Mouse (Mus musculus): Measurements from ENCODE around the gene Iqgap3.

DNA sequence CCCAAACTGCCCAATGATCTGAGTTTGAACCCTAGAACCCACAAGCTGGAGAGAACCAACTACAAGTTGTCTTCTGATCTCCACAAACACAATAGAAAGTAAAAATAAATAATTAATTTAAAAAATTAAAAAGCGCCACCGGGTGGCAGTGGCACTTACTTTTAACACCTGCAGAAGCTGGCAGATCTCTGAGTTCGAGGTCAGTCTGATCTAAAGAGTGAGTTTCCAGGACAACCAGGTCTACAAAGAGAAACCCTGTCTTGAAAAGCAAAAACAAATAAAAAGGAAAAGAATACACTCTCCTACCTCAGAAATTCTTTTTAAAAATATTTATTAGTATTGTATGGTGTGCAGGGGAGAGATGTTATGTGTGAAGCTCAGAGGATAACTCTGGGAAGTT is 56.0 kb downstream of the Iqgap3 start:
- TF ChIP-seq POLR2A (IDR thresholded peaks at IDR 0.05; ENCODE audit: extremely low read depth, insufficient read depth, low read length) (no peak), CTCF (IDR thresholded peaks at IDR 0.05; ENCODE audit: extremely low read depth, insufficient read depth, low read length) (no peak)
